Mouse (Mus musculus) heart, postnatal 0 days (tissue): ENCODE measurements at regions not wholly inside any gene's neighbourhood (a gene's known extent, or its start where the extent isn't known, plus 50 kb on each side); places are given as distances from the start of the nearest gene placed in this dataset.

Source experiments
- CTCF ChIP-seq: IDR thresholded peaks from 2 replicates; pipeline ENCODE4 v1.5.1; 2016; ENCODE audit warnings: antibody characterized with exemption, control low read depth, low read depth
- EP300 ChIP-seq: IDR thresholded peaks from 2 replicates; pipeline ENCODE4 v1.6.1; 2016; ENCODE audit warnings: antibody characterized with exemption, low read depth

DNA sequence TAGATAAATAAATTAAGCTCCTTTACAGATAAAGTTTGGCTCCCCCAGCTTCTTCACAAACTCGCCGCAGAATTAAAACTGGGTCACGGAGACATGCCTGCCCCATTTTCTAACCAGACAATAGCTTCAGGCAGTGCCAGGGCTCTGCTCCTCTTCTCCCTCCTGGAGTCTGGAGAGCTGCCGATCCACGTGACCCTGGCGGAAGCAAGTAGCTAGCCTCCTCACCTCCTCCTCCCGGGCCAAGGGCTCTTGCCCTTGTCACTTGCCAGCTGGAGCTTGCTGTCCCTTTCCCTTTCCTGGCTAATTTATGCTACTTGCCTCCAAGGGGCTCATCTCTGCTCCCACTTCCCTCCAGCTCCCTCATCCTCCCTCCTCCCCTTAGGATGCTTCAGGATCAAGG lies 142.0 kb downstream of the Mis18a start:
- TF ChIP-seq CTCF = no peak
- no peak for TF ChIP-seq EP300
